Mouse (Mus musculus) E14TG2a.4 (cell line): ENCODE measurements around the gene Slc29a3.

Experiments used
- CTCF ChIP-seq: conservative IDR thresholded peaks from 2 replicates; pipeline ENCODE4 v1.5.1; 2014; ENCODE audit warnings: low read length
- NANOG ChIP-seq: IDR thresholded peaks from 2 replicates; pipeline ENCODE4 v1.6.1; 2014; ENCODE audit warnings: borderline replicate concordance, low read length, mixed read lengths

- TF ChIP-seq NANOG (no peak), CTCF (no peak)
These were observed 16.9 kb downstream of the Slc29a3 start for GRCm38 (mm10) chr10:60735737-60736136.
